Mouse (Mus musculus) layer of hippocampus, adult 8-10 months (tissue): ENCODE results near the gene Ppp1r12b. TPM values are rescaled to one million over a fixed set of nuclear protein-coding genes. Genes with fewer than 3 reads are reported as not detected.

Experiments used
- DNase-seq, 2 experiments: peaks; one replicate each; pipeline ENCODE4 v3.0.0; 2022; ENCODE audit warnings: low spot score in 2 of 2
- total RNA-seq, 4 experiments: library from RNA; stranded (reverse); gene quantifications; 2 replicates each; pipeline ENCODE4 v1.2.4; 2022

The Ppp1r12b gene
- total RNA-seq, result 10 to 100 TPM; 66.6 to 80.1 (median 73.2) TPM

DNA sequence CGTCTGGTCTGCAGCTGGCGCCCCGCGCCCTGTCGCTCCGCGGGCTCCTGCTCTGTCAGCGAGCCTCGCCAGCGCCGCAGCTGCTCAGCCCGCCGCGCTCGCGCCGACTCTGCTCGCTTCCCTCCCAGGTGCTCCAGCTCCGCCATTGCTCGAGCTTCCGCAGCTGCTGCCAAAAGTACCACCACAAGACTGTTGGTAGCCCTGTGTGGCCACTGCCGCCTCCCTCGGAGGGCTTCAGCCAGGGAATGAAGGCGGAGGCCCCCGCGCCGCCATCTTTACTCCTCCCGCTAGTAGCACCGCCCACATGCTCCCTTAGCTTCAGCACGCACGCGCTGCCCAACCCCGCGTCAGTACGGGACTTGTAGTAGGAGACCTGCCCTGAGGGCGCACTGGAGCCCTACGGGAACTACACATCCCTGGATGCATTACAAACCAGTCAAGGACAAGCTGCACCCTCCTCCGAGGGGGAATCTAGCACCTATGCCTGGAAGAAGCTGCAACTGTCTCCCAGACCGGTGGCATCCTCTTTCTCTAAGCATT, at the start of gene Ppp1r12b:
Ppp1r12b (minus strand) TSS at position 306 of the 540 bp plus-strand sequence.
- DNase-seq, result peak; percentile 98

DNA sequence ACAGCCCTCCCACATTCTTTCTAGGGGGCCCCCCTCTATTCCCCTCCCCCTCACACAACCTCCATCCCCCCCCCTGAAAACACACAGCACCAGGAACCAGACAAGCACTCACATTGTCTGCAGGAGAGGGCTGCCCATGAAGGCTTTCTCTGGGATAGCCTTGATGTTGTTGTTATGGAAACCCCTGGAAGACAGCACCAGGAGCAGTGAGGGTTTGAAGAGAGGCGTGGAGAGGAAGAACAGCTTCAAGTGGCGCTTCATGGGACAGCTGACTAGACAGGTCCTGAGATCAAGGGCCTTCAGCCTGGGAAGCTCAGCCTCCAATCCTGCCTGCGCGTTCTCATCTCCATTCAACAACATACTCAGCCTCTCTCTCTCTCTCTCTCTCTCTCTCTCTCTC, 47.6 kb upstream of the Ppp1r12b start:
- no peak for DNase-seq

DNA sequence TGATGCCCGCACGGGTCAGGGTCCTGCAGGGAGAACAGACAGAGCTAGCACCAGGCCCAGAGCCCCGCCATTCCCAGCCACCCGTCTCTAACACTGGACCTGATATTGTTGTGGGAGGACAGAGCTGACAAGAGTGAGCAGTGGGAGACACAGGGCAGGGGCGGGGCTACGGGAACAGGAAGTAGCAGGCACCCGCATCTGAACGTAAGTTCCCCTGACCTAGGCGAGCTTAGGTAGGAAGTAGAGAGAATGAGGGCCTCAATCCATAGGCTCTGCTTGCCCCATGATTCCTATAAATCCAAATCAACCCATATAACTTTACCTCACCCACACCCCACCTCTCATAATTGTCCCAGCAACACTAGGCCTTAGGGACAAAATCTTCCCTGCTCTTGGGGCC, 44.8 kb upstream of the Ppp1r12b start:
- DNase-seq, result no peak

DNA sequence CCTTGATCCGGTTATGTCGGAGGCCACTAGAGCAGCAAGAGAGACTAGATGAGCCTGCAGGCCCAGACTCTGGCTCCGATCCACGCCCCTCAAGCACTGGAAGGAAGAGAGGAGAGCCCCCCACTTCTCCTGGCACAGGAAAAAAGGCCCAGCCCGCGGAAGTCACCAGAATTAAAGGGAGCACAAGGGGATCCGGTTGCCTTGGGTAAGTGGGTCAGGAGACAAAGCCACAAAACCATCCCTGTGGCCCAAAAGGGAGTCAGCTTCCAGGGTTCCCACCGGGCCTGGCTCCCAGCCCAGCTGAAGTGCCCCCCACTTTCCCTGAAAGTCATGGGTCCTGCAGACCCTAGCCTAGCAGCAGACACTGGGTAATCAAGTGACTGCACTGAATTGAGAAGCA, 42.5 kb upstream of the Ppp1r12b start:
- DNase-seq, result no peak

DNA sequence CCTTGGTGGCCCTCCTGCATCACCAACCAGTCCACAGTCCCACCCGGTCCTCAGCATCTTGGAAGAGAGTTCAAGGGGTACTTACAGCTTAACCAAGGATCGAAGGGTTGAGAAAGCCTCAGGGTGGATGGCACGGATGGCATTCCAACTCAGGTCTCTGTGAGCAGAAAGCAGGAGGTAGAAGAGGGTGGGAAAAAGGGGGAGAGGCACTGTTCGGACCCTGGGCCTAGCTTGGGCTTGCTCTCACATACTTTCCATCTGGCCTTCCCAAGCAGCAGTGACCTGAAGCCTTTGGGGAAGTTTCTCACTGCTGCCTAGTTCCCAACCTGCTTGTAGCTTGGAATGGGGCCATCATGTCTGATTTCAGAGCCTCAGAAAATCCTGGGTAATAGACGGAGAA, 41.8 kb upstream of the Ppp1r12b start:
- DNase-seq, result no peak

DNA sequence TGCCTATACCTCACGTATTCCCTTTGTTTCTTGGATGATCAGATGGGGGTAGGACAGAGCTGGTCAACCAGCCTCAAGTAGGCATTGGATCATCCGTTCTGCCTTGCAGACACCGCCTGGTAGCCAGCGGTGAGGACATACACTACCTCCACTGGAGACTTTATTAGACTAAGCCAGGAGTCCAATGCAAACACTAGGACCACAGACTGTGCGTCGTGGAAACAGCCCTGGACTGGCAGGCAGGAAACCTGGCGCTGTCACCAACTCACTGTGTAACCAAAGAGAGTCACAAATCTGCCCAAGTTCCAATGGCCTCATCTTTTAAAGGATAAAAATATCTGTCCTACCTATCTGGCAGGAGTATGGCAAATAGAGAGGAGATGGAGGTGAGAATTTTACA, 40.7 kb upstream of the Ppp1r12b start:
- no peak for DNase-seq

DNA sequence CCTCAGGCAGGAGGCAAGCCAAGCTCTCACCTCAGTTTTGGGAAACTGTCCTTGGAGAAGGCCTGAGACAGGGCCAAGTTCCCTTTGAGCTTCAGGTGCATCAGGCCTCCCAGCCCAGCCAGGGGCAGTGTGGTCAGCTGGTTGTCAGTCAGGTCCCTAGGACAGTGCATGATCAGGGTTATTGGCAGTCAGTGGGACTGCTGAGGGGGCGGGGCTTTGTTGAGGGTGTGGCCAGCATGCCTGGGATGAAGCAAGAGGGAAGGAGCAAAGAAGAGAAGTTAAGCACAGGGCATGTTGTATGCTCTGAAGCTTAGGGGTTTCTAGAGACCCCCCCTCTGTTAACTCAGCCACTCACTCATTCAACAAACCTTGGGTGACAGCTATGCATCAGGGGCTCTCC, 40.2 kb upstream of the Ppp1r12b start:
- no peak for DNase-seq

DNA sequence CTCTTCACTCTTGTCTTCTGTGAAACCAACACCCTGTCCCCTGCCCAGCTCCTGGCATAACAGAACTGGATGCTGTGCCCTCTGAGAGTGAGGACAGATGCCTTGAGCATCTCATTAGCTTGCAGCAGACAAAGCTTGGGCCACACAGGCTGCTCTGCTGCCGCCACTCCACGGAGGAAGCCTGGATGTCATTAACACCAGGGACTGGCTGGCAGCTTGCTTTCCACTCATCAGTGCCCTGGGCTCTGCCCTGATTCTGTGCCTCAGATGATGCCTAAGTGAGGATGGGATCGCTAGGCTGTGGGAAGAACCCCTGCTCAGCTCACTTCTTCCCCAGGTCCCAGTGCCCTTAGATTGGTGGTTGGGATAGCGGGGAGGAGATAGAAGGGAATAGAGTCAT, 39.7 kb upstream of the Ppp1r12b start:
- DNase-seq, result no peak

DNA sequence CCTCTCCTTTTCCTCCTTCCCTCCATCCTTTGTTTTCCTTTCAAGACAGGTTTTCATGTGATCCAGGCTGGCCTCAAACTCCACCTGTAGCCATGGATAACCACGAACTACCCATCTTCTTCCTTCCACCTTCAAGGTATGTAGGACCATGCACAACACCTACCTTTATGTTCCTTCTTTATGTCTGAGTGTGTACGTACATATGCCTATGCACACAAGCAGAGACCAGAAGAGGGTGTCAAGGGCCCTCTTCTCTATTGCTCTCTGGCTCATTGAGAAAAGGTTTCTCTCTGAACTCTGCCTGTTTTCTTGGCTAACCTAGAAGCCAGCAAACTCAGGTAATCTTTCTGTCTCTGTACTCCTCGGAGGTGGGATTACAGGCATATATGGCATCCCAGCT, 39.0 kb upstream of the Ppp1r12b start:
- DNase-seq, result no peak

DNA sequence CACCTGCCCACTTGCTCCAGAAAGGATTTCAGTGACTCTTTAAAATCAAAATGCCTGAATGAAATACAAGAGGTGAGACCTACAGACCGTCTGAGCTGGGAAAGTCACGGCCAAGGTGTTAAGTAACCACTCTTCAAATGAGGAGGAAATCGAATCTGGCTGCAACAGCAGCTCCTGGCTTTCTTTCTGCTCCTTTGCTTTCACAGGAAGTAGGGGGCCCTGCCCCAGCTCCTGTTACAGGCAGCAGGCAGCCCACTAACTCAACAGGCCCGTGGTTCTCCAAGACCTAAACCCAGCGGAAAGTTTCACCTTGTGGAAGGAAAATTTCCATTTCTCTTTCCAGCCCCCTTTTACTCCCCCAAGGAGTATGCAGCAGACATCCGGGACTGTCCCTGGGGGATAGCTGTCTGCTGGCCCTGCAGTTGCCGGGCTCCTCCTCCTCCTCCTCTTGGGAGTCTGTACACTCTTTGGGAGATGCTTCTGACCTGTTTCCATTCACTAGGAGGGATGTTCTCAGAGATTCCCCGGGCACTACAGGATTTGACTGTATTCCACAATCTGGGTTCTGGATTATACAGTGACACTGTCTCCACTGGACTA, 36.4 kb upstream of the Ppp1r12b start:
- DNase-seq, result no peak

DNA sequence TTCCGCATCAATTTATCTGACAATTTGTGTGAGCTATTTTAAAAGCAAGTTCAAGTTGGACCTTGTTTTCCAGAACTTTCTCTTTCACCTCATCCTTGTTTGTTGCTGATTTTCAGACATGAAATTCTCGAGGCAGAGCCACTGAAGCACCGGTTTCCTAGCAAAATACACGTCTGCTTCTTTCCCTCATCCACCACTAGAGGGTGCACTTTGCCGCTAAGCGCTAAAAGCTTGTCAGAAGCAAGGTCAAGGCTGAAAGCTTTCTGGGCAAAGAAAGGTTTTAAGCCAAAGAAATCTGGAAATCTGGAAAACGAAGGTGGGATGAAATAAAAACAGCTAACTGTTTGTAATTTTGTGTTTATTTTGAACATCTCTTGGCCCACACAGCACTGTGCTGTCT, 33.6 kb upstream of the Ppp1r12b start:
- DNase-seq, result peak; percentile 63 to 86

DNA sequence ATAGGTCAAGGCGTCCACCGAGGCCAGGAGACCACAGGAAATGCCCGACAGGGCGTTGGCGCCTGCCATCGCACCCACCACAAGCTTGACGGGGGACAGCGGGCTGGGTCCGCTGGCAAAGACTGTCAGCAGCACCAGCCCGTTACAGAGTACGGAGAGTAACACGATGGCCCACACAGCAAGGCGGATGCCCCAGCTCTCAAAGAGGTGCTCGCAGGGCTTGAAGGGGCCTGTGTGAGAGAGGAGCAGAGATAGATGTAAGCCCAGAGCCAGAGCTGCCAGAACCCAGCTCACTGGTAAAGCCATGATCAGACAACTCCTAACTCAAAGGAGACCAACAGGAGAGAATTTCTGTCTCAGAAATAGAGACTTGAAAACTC, 32.2 kb upstream of the Ppp1r12b start:
- DNase-seq, result no peak

DNA sequence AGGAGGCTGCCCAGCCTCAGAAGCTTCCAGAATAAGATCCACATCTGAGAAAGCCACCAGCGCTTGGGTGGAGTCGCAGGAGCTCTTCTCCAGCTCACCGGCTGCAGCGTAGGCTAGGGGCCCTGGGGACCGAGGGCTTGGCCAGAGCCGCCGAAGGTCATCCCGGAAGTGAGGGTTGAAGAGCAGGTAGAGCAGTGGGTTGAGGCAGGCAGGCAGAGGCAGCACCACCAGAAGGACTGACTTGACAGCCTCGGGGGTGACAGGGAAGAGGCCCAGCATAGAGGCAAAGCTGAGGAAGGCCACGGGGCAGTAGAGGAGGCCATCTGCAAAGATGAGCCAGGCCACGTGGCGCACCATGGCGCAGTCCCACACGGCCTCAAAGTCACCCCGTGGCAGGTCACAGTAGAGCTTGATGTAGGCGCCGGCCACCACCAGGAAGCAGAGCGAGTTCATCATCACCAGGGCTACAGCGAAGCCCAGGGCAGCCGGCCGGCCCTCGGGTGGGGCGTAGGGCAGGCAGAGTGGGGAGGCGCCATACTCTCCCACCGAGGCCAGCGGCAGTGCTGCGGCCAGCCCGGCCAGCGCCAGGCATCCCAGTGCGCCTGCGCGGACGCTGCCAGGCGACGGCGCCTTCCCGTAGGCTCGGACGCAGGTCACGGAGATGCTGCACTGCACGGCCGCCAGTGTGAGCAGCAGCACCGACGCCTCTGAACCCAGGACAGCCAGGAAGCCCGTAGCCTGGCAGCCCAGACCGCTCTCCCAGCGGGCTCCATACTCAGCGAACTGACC, 31.6 kb upstream of the Ppp1r12b start:
- DNase-seq, result peak in 1 of 2 experiments; percentile 54

DNA sequence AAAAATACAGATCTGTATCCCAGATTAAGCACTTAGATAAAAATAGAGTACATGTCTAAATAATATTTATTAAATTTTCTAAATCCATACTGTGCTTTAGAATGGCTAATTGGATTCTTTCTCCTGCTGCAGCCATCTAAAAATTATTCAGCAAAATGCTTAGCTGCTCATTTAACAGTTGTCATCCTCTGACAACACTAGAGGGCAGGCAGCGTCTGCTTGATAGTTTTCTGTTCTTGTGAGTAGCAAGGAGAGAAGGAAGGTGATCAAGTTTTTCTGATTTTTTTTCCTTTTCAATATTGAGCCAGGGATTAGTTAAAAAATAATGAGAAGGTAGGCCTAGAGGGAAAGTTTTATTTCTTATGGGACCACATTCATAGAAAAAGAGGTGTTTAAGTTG, 17.2 kb upstream of the Ppp1r12b start:
- no peak for DNase-seq

DNA sequence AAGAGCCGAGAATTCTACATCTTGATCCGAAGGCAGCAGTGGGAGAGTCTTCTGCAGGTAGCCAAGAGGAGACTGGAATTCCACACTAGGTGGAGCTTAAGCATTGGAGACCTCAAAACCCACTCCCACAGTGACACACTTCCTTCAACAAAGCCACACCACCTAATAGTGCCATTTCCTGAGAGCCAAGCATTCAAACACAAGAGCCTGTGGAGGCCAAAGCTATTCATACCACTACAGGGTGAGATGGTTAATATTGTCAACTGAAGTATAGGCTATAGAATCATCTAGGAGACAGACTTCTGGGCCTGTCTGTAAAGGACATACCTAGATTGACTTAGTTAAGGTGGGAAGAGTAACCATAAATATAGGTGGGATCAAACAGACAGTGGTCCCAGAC, 9.7 kb upstream of the Ppp1r12b start:
- no peak for DNase-seq

DNA sequence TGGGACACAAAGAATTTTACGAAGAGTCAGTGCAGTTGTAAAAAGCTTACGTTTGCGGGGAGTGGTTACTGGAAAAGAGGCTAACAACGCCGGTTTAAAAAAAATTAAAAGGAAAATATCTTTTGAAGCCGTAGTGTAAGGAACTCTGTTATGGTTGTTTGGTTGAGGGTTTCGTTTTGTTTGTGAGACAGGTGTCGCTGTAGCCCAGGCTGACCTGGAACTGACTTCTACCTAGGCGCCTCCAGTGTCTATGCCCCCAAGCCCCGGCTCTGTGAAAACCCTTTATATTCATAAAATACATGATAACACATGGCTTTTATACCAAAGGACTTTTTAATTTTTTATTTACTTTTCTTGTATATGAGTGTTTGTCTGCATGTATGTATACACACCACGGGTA, 7.1 kb upstream of the Ppp1r12b start:
- DNase-seq, result no peak

DNA sequence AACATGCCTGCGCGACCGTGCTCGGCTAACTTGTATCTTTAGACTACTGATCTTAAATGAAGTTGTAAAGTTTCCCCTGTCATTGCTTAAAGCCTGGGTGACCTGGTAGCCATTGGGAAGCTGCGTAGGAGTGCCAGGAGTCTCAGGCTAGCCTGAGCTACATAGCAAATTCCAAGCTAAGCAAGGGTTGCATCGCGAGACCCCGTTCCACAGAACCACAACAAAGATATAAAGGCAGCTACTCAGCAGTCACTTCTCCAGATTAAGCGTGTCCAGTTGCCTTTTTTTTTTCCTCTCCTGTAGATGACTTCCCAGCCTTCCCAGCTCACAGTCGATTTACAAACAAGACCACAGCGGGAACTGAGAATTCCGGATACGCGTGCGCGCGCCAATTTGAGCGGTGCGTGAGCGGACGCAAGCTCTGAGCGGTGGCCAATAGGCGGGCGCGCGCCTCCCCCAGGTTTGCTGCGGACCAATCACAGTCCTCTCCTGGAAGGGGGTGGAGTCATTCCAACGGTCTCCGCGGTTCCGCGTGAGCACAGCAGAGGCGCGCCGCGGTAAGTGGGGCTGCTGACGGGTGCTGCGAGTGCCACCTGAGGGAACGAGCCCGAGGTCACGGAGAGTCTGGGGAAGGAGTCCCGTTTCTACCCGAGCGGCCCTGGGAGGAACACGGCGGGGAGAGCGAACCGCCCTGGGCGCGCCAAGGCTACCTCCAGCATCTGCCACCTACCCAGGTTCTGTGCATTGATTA, 6.5 kb upstream of the Ppp1r12b start, which contains the start of gene Ube2t:
Ube2t (plus strand) TSS at position 513 of the 751 bp plus-strand sequence.
- DNase-seq, result peak; percentile 87 to 92

DNA sequence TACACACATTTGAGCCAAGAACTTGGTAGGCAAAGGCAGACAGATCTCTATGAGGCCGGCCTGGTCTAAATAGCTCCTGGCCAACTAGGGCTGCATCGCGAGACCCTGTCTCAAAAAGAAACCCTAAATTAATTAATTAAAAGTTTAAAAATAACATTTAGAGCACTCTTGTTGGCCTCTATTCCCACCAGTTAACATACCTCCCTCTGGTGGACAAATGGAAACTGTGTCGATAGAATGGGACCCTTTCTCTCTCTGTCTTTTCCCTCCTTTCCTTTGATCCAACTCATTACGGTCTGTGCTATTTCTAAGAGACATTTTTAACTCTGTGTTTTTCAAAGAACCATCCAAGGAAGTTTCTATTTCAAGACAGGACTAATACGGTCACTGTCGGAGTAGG, 4.9 kb upstream of the Ppp1r12b start:
- no peak for DNase-seq

DNA sequence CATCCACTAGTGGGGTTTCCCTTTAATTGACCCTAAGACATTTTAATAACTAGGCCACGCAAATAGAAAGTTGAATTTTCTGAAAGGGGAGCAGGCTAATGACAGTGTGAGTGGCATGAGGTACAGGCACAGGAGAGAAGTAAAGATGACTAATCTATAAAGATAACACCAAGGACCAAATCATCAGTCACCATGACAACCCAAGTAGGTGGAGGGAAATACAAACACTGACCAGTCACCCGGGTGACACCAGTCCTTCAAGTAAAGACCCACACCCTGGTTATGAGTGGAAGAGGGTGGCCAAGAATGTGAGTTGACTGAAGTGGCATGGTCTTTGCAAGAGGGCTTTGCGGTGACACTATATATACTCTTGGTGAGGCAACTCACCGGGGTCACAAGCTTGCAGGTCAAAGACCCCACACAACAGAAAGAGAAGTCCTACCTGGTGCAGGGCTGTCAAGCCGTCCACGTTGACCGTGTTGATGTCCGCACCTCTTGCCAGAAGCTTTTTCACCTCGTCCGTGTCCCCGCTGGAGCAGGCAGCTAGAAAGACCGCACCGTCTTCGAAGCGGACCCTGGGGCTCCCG, 599 bp downstream of the Ppp1r12b start:
- peak in 1 of 2 experiments; percentile 23 for DNase-seq

DNA sequence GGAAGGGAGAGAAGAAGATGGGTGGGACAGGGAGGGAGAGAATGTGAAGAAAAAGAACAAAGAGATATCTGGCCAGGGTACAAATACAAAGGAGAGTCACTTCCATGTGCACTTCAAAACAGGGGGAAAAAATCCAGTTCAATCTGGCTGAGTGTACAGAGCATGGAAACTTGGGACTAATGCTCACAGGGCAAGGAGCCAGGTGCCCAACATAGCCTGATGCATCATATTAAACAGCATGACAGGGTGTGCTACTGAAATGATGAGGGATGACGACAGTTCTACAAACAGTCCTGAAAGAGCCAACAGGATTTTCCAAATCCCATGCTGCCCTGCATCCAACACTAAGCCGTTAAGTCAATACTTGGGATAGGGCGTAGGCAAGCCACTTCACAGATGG, 5.8 kb downstream of the Ppp1r12b start:
- no peak for DNase-seq

DNA sequence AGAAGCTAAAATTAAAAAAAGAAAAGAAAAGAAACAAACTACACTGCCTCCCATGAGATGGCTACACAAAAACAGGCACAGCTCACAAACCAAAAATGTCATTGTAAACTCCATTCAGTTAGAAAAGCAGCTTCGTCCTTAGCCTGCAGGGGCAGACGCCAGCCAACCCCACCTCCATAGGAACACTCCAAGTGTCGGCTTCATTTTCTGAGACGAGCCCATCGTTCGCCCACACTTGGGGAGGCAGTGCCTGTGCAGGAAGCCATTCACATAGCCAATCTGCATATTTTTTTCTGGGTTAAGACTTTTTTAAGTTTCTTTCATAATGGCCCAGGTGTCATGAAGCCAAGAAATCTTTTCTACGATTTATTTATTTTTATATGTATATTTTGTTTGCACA, 8.2 kb downstream of the Ppp1r12b start:
- no peak for DNase-seq

DNA sequence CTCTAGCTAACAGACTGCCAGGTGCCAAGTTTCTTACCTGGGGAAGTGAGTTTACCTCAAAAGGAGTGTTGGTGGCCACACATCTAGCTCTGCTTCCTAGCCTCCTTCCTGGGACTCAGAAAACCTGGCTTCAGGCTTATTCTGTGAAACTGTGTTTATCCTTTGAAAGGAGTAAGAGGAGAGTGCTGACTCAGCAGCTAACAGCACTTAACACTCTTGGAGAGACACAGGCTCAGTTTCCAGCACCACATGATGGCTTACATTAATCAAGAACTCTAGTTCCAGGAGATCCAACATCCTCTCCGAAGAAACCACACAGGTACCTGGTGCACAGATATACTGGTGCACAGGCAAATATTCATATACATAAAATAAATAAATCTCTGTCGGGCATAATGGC, 12.8 kb downstream of the Ppp1r12b start:
- DNase-seq, result no peak
